Mouse (Mus musculus) heart, embryonic 14.5 days (tissue): ENCODE results near the gene Tmed9. TPM values are rescaled to one million over a fixed set of nuclear protein-coding genes. Genes with fewer than 3 reads are reported as not detected.
A peak's percentile ranks its signal among the peaks of the same experiment; 100 is the strongest.
"Not testable (repeated sequence)": the region's sequence is repeated elsewhere in the genome, so short reads cannot be mapped to it uniquely, and the experiment has no call there.

Experiments
- ATAC-seq: fragments of 200-750 bp; cut with Nextera tagmentation; 2 replicates; pipeline ENCODE4 v1.8.0; 2017; ENCODE audit warnings: low read depth, moderate TSS enrichment; ENCODE audit not compliant: insufficient number of reproducible peaks, insufficient read depth, low FRiP score
- H3K27ac ChIP-seq, 2 experiments: fragments of 200-500 bp in 1 of 2; fragments of 300-500 bp in 1 of 2; sonication (generic) in 1 of 2; replicated peaks in 1 of 2; 2 replicates each; pipeline ENCODE4 v1.5.1; 2012 to 2014; ENCODE audit warnings: low read depth in 2 of 2, low read length in 2 of 2, control low read depth in 1 of 2, mild to moderate bottlenecking in 1 of 2, mixed read lengths in 1 of 2; ENCODE audit not compliant: control insufficient read depth in 1 of 2, insufficient read depth in 1 of 2
- H3K27me3 ChIP-seq: fragments of 300-500 bp; sonication (generic); 2 replicates; pipeline ENCODE4 v1.6.1; 2014; ENCODE audit warnings: mild to moderate bottlenecking, low read length, control low read depth; ENCODE audit not compliant: control insufficient read depth, insufficient read depth
- H3K36me3 ChIP-seq: fragments of 300-500 bp; sonication (generic); 2 replicates; pipeline ENCODE4 v1.6.1; 2014; ENCODE audit warnings: mild to moderate bottlenecking, control low read depth, low read length, mixed read lengths; ENCODE audit not compliant: control insufficient read depth, insufficient read depth
- H3K4me1 ChIP-seq, 2 experiments: fragments of 200-500 bp in 1 of 2; fragments of 300-500 bp in 1 of 2; sonication (generic) in 1 of 2; 2 replicates each; pipeline ENCODE4 v1.6.1; 2012 to 2014; ENCODE audit warnings: low read length in 2 of 2, control low read depth in 1 of 2, mixed read lengths in 1 of 2; ENCODE audit not compliant: control insufficient read depth in 2 of 2, insufficient read depth in 2 of 2
- H3K4me2 ChIP-seq: fragments of 300-500 bp; sonication (generic); 2 replicates; pipeline ENCODE4 v1.6.1; 2014; ENCODE audit warnings: mild to moderate bottlenecking, low read length
- H3K4me3 ChIP-seq, 2 experiments: fragments of 200-500 bp in 1 of 2; fragments of 300-500 bp in 1 of 2; sonication (generic) in 1 of 2; 2 replicates each; pipeline ENCODE4 v1.5.1; 2012 to 2014; ENCODE audit warnings: low read length in 2 of 2, mild to moderate bottlenecking in 2 of 2, control low read depth in 1 of 2, low read depth in 1 of 2, moderate library complexity in 1 of 2; ENCODE audit not compliant: control insufficient read depth in 1 of 2, insufficient read depth in 1 of 2
- H3K9ac ChIP-seq: fragments of 300-500 bp; sonication (generic); 2 replicates; pipeline ENCODE4 v1.6.1; 2014; ENCODE audit warnings: mild to moderate bottlenecking, low read length
- H3K9me3 ChIP-seq: fragments of 300-500 bp; sonication (generic); 2 replicates; pipeline ENCODE4 v1.6.1; 2016; ENCODE audit warnings: low read length, control low read depth; ENCODE audit not compliant: control insufficient read depth
- WGBS: fragments of 180-500 bp; shearing (Covaris S2); extraction: QIAGEN DNeasy Blood & Tissue Kit; methylation state at CpG from one replicate; pipeline ENCODE4 v1.1.7; 2014; 5-methylcytosine and 5-hydroxymethylcytosine counted together
- polyA plus RNA-seq: library from polyadenylated mRNA; unstranded; fragments of >200 nt; fragmentation: Nextera tagmentation; extraction: Ambion mirVana; gene quantifications from 2 replicates; pipeline ENCODE4 v1.2.1, GENCODE M21; 2014

The Tmed9 gene
- polyA plus RNA-seq, 1 experiment from 2014 or later = 58.4 TPM

- Histone ChIP-seq H3K27me3 (no peaks in the 10 kb centered on the region), H3K4me2 (no peak overlapping the region), H3K27ac (no peak overlapping the region), H3K4me1 (no peaks in the 10 kb centered on the region), H3K9ac (no peak overlapping the region), H3K4me3 (no peak overlapping the region), H3K36me3 (peaks cover 19% of the 10 kb centered on the region), H3K9me3 (no peaks in the 10 kb centered on the region)
- 37% methylated on average over 5 of the region's 5 CpGs for WGBS
- no peak for ATAC-seq
These were observed 39.9 kb downstream of the Tmed9 start for GRCm38 (mm10) chr13:55613471-55613870.

- H3K27me3 ChIP-seq = no peaks in the 10 kb centered on the region
- H3K9me3 ChIP-seq = no peaks in the 10 kb centered on the region
- H3K36me3 ChIP-seq = no peaks in the 10 kb centered on the region
- H3K27ac ChIP-seq = no peak overlapping the region
- 78% methylated on average over 4 of the region's 4 CpGs for WGBS
- no peak overlapping the region for H3K9ac ChIP-seq
- no peak overlapping the region for H3K4me3 ChIP-seq
- peaks cover 3 to 9% of the 10 kb centered on the region in 2 experiments; a peak in 3 of 4 replicates for H3K4me1 ChIP-seq
- H3K4me2 ChIP-seq = no peak overlapping the region
- no peak for ATAC-seq
These were observed 45.8 kb downstream of the Tmed9 start for GRCm38 (mm10) chr13:55619328-55619727.

- no peak for ATAC-seq
- Histone ChIP-seq H3K4me1 (peaks cover 3 to 13% of the 10 kb centered on the region in 2 experiments; a peak in 3 of 4 replicates), H3K9me3 (no peaks in the 10 kb centered on the region), H3K9ac (no peak overlapping the region), H3K27me3 (no peaks in the 10 kb centered on the region), H3K27ac (no peak overlapping the region), H3K4me2 (no peak overlapping the region), H3K36me3 (peaks cover 7% of the 10 kb centered on the region), H3K4me3 (no peak overlapping the region)
- 78% methylated on average over 2 of the region's 2 CpGs for WGBS
These were observed 46.7 kb downstream of the Tmed9 start for GRCm38 (mm10) chr13:55620275-55620674.

- H3K9me3 ChIP-seq, ATAC-seq, H3K27me3 ChIP-seq: not testable (repeated sequence)
- Histone ChIP-seq H3K9ac (peak overlapping the region; percentile 88), H3K4me3 (peak overlapping the region; percentile 70 to 93), H3K36me3 (peaks cover 22% of the 10 kb centered on the region), H3K4me2 (peak overlapping the region; percentile 93), H3K27ac (peak overlapping the region; percentile 82 to 84), H3K4me1 (peaks cover 3 to 13% of the 10 kb centered on the region in 2 experiments; a peak in 3 of 4 replicates)
- WGBS = 16% methylated on average over 20 of the region's 20 CpGs
These were observed 48.7 kb downstream of the Tmed9 start for GRCm38 (mm10) chr13:55622156-55622648.

- Histone ChIP-seq H3K9ac (peak within 1 kb of the TSS; percentile 88), H3K4me3 (peak within 1 kb of the TSS; percentile 70 to 93), H3K9me3 (no peaks in the 10 kb centered on the region), H3K4me1 (peaks cover 3 to 13% of the 10 kb centered on the region in 2 experiments; a peak in 3 of 4 replicates), H3K27ac (peak within 1 kb of the TSS; percentile 82 to 84), H3K4me2 (peak within 1 kb of the TSS; percentile 93), H3K27me3 (no peaks in the 10 kb centered on the region), H3K36me3 (peaks cover 26% of the 10 kb centered on the region)
- ATAC-seq = peak; percentile 92
- under 1% methylated on average over 59 of the region's 59 CpGs for WGBS
These were observed 49.4 kb downstream of the Tmed9 start, which contains the start of gene Caml for GRCm38 (mm10) chr13:55622649-55623541. Gene Caml, plus strand, starts transcription at chr13:55623005.

- no peak within 1 kb of the TSS; a peak in 1 of 4 replicates for H3K27ac ChIP-seq
These were observed 61.2 kb downstream of the Tmed9 start, which contains the start of gene Ddx46 for GRCm38 (mm10) chr13:55634639-55635127. Gene Ddx46, plus strand, starts transcription at chr13:55635027.

GRCm38 (mm10) chr13:55635146-55635571 is 61.6 kb downstream of the Tmed9 start:
- Histone ChIP-seq H3K36me3 (peaks cover 63% of the 10 kb centered on the region), H3K9me3 (no peaks in the 10 kb centered on the region), H3K4me3 (peak overlapping the region; percentile 98 to 99), H3K4me1 (peaks cover 0 to 11% of the 10 kb centered on the region in 2 experiments; a peak in 2 of 4 replicates), H3K4me2 (peak overlapping the region; percentile 90), H3K27me3 (no peaks in the 10 kb centered on the region), H3K9ac (peak overlapping the region; percentile 93), H3K27ac (no peak overlapping the region; a peak in 1 of 4 replicates)
- no peak for ATAC-seq
- WGBS = under 1% methylated on average over 40 of the region's 40 CpGs

More at GRCm38 (mm10) chr13:55634639-55635127, 61.2 kb downstream of the Tmed9 start, which contains the start of gene Ddx46:
- ATAC-seq = peak; percentile 76; the same call in 1 of the 2 replicates
- H3K9me3 ChIP-seq = no peaks in the 10 kb centered on the region
- WGBS = 4% methylated on average over 29 of the region's 30 CpGs
- H3K27me3 ChIP-seq = no peaks in the 10 kb centered on the region
- H3K4me1 ChIP-seq = peaks cover 0 to 11% of the 10 kb centered on the region in 2 experiments; a peak in 2 of 4 replicates
- H3K4me3 ChIP-seq = peak within 1 kb of the TSS; percentile 98 to 99
- H3K36me3 ChIP-seq = peaks cover 63% of the 10 kb centered on the region
- H3K4me2 ChIP-seq = peak within 1 kb of the TSS; percentile 90
- H3K9ac ChIP-seq = peak within 1 kb of the TSS; percentile 93
